Mouse (Mus musculus) myocyte (in vitro differentiated cells): ENCODE data around the gene Mrps12. TPM values are rescaled to one million over a fixed set of nuclear protein-coding genes. Genes with fewer than 3 reads are reported as not detected.

Source experiments
- H3K27me3 ChIP-seq: one replicate; pipeline ENCODE4 v1.6.1; 2011; ENCODE audit not compliant: control insufficient read depth, insufficient read depth, insufficient read length
- H3K36me3 ChIP-seq: one replicate; pipeline ENCODE4 v1.6.1; 2011; ENCODE audit not compliant: control insufficient read depth, insufficient read depth
- H3K4me2 ChIP-seq: one replicate; pipeline ENCODE4 v1.6.1; 2011; ENCODE audit warnings: low read depth, control low read depth
- H3K4me3 ChIP-seq: one replicate; pipeline ENCODE4 v1.5.1; 2011; ENCODE audit warnings: mild to moderate bottlenecking, control low read depth, moderate library complexity
- H3K79me2 ChIP-seq: one replicate; pipeline ENCODE4 v1.6.1; 2011; ENCODE audit not compliant: control insufficient read depth, insufficient read depth
- H3ac ChIP-seq: one replicate; pipeline ENCODE4 v1.6.1; 2011; ENCODE audit not compliant: control insufficient read depth, insufficient read length
- CEBPB ChIP-seq: IDR thresholded peaks from 2 replicates; pipeline ENCODE4 v1.6.1; 2011; ENCODE audit warnings: mild to moderate bottlenecking, moderate library complexity; ENCODE audit not compliant: poor library complexity, insufficient read depth, severe bottlenecking
- E2F4 ChIP-seq: IDR thresholded peaks from one replicate; pipeline ENCODE4 v1.6.1; 2011; ENCODE audit warnings: mild to moderate bottlenecking, control low read depth, moderate library complexity; ENCODE audit not compliant: insufficient read depth
- MAX ChIP-seq: IDR thresholded peaks from one replicate; pipeline ENCODE4 v1.6.1; 2011; ENCODE audit warnings: low read depth, mild to moderate bottlenecking, control low read depth
- MYOD1 ChIP-seq, 3 experiments: IDR thresholded peaks; one replicate each; pipeline ENCODE4 v1.6.1; 2011; ENCODE audit warnings: control low read depth in 2 of 3, low read depth in 2 of 3, mild to moderate bottlenecking in 2 of 3, moderate library complexity in 1 of 3; ENCODE audit not compliant: insufficient read length in 2 of 3, control insufficient read depth in 1 of 3
- MYOG ChIP-seq, 3 experiments: IDR thresholded peaks; one replicate each; pipeline ENCODE4 v1.6.1; 2011; ENCODE audit warnings: control low read depth in 2 of 3, low read depth in 2 of 3, mild to moderate bottlenecking in 2 of 3; ENCODE audit not compliant: insufficient read length in 2 of 3, control insufficient read depth in 1 of 3, insufficient read depth in 1 of 3
- POLR2A ChIP-seq: IDR thresholded peaks from one replicate; pipeline ENCODE4 v1.6.1; 2011; ENCODE audit warnings: low read depth, mild to moderate bottlenecking, control low read depth, moderate library complexity; ENCODE audit not compliant: insufficient read length
- POLR2AphosphoS2 ChIP-seq: IDR thresholded peaks from one replicate; pipeline ENCODE4 v1.6.1; 2011; ENCODE audit warnings: low read depth, control low read depth; ENCODE audit not compliant: insufficient read length
- REST ChIP-seq: IDR thresholded peaks from one replicate; pipeline ENCODE4 v1.6.1; 2011; ENCODE audit warnings: mild to moderate bottlenecking, control low read depth, moderate library complexity; ENCODE audit not compliant: insufficient read depth, insufficient read length
- SRF ChIP-seq: IDR thresholded peaks from one replicate; pipeline ENCODE4 v1.6.1; 2011; ENCODE audit warnings: low read depth; ENCODE audit not compliant: control insufficient read depth, insufficient read length
- TCF12 ChIP-seq: IDR thresholded peaks from one replicate; pipeline ENCODE4 v1.6.1; 2011; ENCODE audit warnings: mild to moderate bottlenecking, control low read depth; ENCODE audit not compliant: poor library complexity, insufficient read depth, severe bottlenecking
- TCF3 ChIP-seq: IDR thresholded peaks from one replicate; pipeline ENCODE4 v1.6.1; 2011; ENCODE audit warnings: low read depth, control low read depth; ENCODE audit not compliant: insufficient read length
- USF1 ChIP-seq: IDR thresholded peaks from one replicate; pipeline ENCODE4 v1.6.1; 2011; ENCODE audit warnings: low read depth, mild to moderate bottlenecking, control low read depth, moderate library complexity
- polyA plus RNA-seq: library from polyadenylated mRNA; unstranded; fragments of >200 nt; fragmentation: generic; extraction: Trizol; gene quantifications from one replicate; pipeline ENCODE4 v1.2.1, GENCODE M21; 2012; ENCODE audit warnings: missing spikeins

The Mrps12 gene
- polyA plus RNA-seq, 1 experiment: 132 TPM

GRCm38 (mm10) chr7:28766173-28766879 lies 24.7 kb upstream of the Mrps12 start, which contains the start of gene Sirt2:
TSS of gene Sirt2 (plus strand) at chr7:28766735.
- TF ChIP-seq TCF12 (no peak), POLR2AphosphoS2 (no peak), REST (no peak), CEBPB (no peak), MYOG (IDR thresholded peaks at IDR 0.05; ENCODE audit: control insufficient read depth in 1 of 3, insufficient read depth in 1 of 3, insufficient read length in 2 of 3, low read depth in 2 of 3) (no peak), MAX (no peak), SRF (no peak), E2F4 (no peak), POLR2A (peak; percentile 53), USF1 (peak; percentile 73), TCF3 (no peak), MYOD1 (IDR thresholded peaks at IDR 0.05; ENCODE audit: control insufficient read depth in 1 of 3, insufficient read length in 2 of 3, low read depth in 2 of 3) (no peak)
- H3K36me3 ChIP-seq: peaks cover under 1% of the 10 kb centered on the region

GRCm38 (mm10) chr7:28765211-28765610 lies 23.6 kb upstream of the Mrps12 start:
- TF ChIP-seq CEBPB (no peak), TCF12 (no peak), POLR2AphosphoS2 (no peak), MAX (no peak), USF1 (no peak), TCF3 (no peak), SRF (no peak), REST (no peak), MYOG (IDR thresholded peaks at IDR 0.05; ENCODE audit: control insufficient read depth in 1 of 3, insufficient read depth in 1 of 3, insufficient read length in 2 of 3, low read depth in 2 of 3) (no peak), E2F4 (no peak), MYOD1 (IDR thresholded peaks at IDR 0.05; ENCODE audit: control insufficient read depth in 1 of 3, insufficient read length in 2 of 3, low read depth in 2 of 3) (no peak)
- H3K4me3 ChIP-seq: peak overlapping the region; percentile 65
- H3K36me3 ChIP-seq: peaks cover 5% of the 10 kb centered on the region
- no peak overlapping the region for H3ac ChIP-seq
- H3K79me2 ChIP-seq: peaks cover 18% of the 10 kb centered on the region
- H3K4me2 ChIP-seq: peak overlapping the region; percentile 98
- H3K27me3 ChIP-seq: no peaks in the 10 kb centered on the region

More at GRCm38 (mm10) chr7:28766173-28766879, 24.7 kb upstream of the Mrps12 start, which contains the start of gene Sirt2:
- peaks cover 21% of the 10 kb centered on the region for H3K79me2 ChIP-seq
- H3K4me3 ChIP-seq: peak within 1 kb of the TSS; percentile 65
- H3K27me3 ChIP-seq: no peaks in the 10 kb centered on the region
- peak within 1 kb of the TSS; percentile 43 for H3ac ChIP-seq
- peak within 1 kb of the TSS; percentile 98 for H3K4me2 ChIP-seq

- no peak for TF ChIP-seq REST
- TF ChIP-seq MAX: no peak
- TF ChIP-seq E2F4: no peak
- no peak for TF ChIP-seq POLR2AphosphoS2
- TF ChIP-seq CEBPB: no peak
- Histone ChIP-seq H3K27me3 (no peaks in the 10 kb centered on the region), H3K4me2 (no peak overlapping the region), H3K4me3 (no peak overlapping the region), H3K36me3 (peaks cover 5% of the 10 kb centered on the region), H3K79me2 (peaks cover 6% of the 10 kb centered on the region), H3ac (no peak overlapping the region)
Observed at GRCm38 (mm10) chr7:28761907-28762306, 20.3 kb upstream of the Mrps12 start.

GRCm38 (mm10) chr7:28758623-28759022 lies 17.0 kb upstream of the Mrps12 start:
- H3K36me3 ChIP-seq: peaks cover 5% of the 10 kb centered on the region
- H3ac ChIP-seq: no peak overlapping the region
- no peaks in the 10 kb centered on the region for H3K27me3 ChIP-seq

More at GRCm38 (mm10) chr7:28758623-28759022, 17.0 kb upstream of the Mrps12 start:
- TF ChIP-seq E2F4 (no peak), SRF (no peak), TCF12 (no peak), CEBPB (no peak), USF1 (no peak), POLR2A (no peak), MYOD1 (IDR thresholded peaks at IDR 0.05; ENCODE audit: control insufficient read depth in 1 of 3, insufficient read length in 2 of 3, low read depth in 2 of 3) (no peak), TCF3 (no peak), REST (no peak), POLR2AphosphoS2 (no peak)
- Histone ChIP-seq H3K79me2 (no peaks in the 10 kb centered on the region), H3K4me3 (no peak overlapping the region), H3K4me2 (no peak overlapping the region)
